Comparison of ENCODE assay signal across 27 mouse cellular contexts in genomic region chr6:122539564-122539963, GRCm38 (mm10). TPM values are rescaled to one million over a fixed set of nuclear protein-coding genes. Genes with fewer than 3 reads are reported as not detected.
A peak's percentile ranks its signal among the peaks of the same experiment; 100 is the strongest.
DNase-seq lines count a peak whose midpoint lies in the region; ATAC-seq and TF ChIP-seq lines count a peak whose summit lies in the region.
"Had no signal": no experiment of that assay in that cellular context is flagged by ENCODE, and none has a peak within 500 bp of the region (broad histone marks: within the 10 kb centered on the region; RNA-seq: fewer than 3 reads in every experiment).

No protein-coding gene starts in this region.

- peak overlapping the region; percentile 4; the same call in 1 of the 2 replicates for H3K27ac ChIP-seq in cortical plate, adult 2 months (ENCODE audit: insufficient read depth, low read length)
- H3K27ac ChIP-seq: embryonic facial prominence, embryonic 13.5 days; embryonic facial prominence, embryonic 15.5 days; forebrain, embryonic 10.5 days; forebrain, embryonic 12.5 days; forebrain, embryonic 15.5 days had no signal

- DNase-seq in frontal cortex, postnatal 10 days (ENCODE audit: low spot score in 2 of 2): no peak
- peak; percentile 15 to 19 for DNase-seq in left cerebral cortex, postnatal 14 days (ENCODE audit: low spot score in 2 of 2)
- DNase-seq in left cerebral cortex, postnatal 36 days (ENCODE audit: low spot score in 2 of 2): no peak
- DNase-seq in right cerebral cortex, adult 2 months (ENCODE audit: low spot score in 2 of 2): peak; percentile 15 to 23
- DNase-seq in right cerebral cortex, postnatal 14 days: no peak
- no peak for DNase-seq in urinary bladder, postnatal 4 days (ENCODE audit: low spot score in 2 of 2)
- DNase-seq: adrenal gland, adult 2 months; adrenal gland, postnatal 10 days; adrenal gland, postnatal 25 days; cerebellum, adult 11-12 months; cerebellum, adult 2 months; cerebellum, adult 9-10 months; cerebellum, postnatal 10 days; cerebellum, postnatal 25 days; embryo, embryonic 11 days had no signal

- no peak overlapping the region for H3K4me3 ChIP-seq in cortical plate, adult 2 months (ENCODE audit: insufficient read depth, low read length)
- H3K4me3 ChIP-seq: embryonic facial prominence, embryonic 13.5 days; embryonic facial prominence, embryonic 15.5 days; erythroblast, embryonic 14.5 days; forebrain, embryonic 10.5 days; forebrain, embryonic 12.5 days; forebrain, embryonic 15.5 days had no signal

- H3K4me1 ChIP-seq in cortical plate, adult 2 months (ENCODE audit: control insufficient read depth, insufficient read depth, low read length): no peaks in the 10 kb centered on the region
- H3K4me1 ChIP-seq: embryonic facial prominence, embryonic 13.5 days; embryonic facial prominence, embryonic 15.5 days; forebrain, embryonic 10.5 days; forebrain, embryonic 12.5 days; forebrain, embryonic 15.5 days had no signal

- peak; percentile 95 for ATAC-seq in frontal cortex, adult (ENCODE audit: low TSS enrichment)
- ATAC-seq: forebrain, embryonic 15.5 days had no signal

- intact Hi-C loops in left cerebral cortex, postnatal 14 days (cut with DNase I): no loop called here
- intact Hi-C loops in left cerebral cortex, postnatal 36 days (cut with DNase I): no loop called here

- TF ChIP-seq POLR2A in cortical plate, adult 2 months (IDR thresholded peaks at IDR 0.05; ENCODE audit: extremely low read depth, insufficient read depth, low read length): no peak

- no peak for TF ChIP-seq CTCF in cortical plate, adult 2 months (IDR thresholded peaks at IDR 0.05; ENCODE audit: extremely low read depth, insufficient read depth, low read length)

RNA-seq across cellular contexts. Expression of gene Aicda, which starts 14.0 kb away (rescaled TPM):
- total RNA-seq in left cerebral cortex, postnatal 14 days (2021): not detected
- not detected for total RNA-seq in left cerebral cortex, postnatal 36 days (2021)
- not detected in 2 replicates for polyA plus RNA-seq in cortical plate, adult 2 months (2012; rRNA removed)
- total RNA-seq: adrenal gland, adult 2 months; adrenal gland, postnatal 10 days; adrenal gland, postnatal 25 days; adrenal gland, postnatal 4 days; MEL had no signal
- polyA plus RNA-seq: adrenal gland, adult 2 months; C2C12; cerebellum, adult 2 months; embryonic facial prominence, embryonic 11.5 days; embryonic facial prominence, embryonic 15.5 days; erythroblast, embryonic 14.5 days; forebrain, embryonic 10.5 days; forebrain, embryonic 12.5 days had no signal

RNA-seq across cellular contexts. Expression of gene Mfap5, which starts 33.9 kb away (rescaled TPM):
- total RNA-seq in left cerebral cortex, postnatal 14 days (2021): 1 to 10 TPM; 2.1 TPM
- total RNA-seq in left cerebral cortex, postnatal 36 days (2021): not detected
- 0.83 and 0.92 TPM in 2 replicates for polyA plus RNA-seq in cortical plate, adult 2 months (2012; rRNA removed)
- total RNA-seq: MEL had no signal
- polyA plus RNA-seq: erythroblast, embryonic 14.5 days had no signal

RNA-seq across cellular contexts. Expression of gene Rimklb, which starts 41.0 kb away (rescaled TPM):
- total RNA-seq in left cerebral cortex, postnatal 14 days (2021): 100 to 1,000 TPM; 135 to 136 TPM
- 10 to 100 TPM; 73.0 to 92.4 TPM for total RNA-seq in left cerebral cortex, postnatal 36 days (2021)
- polyA plus RNA-seq in cortical plate, adult 2 months (2012; rRNA removed): 41.6 and 49.5 TPM in 2 replicates
- total RNA-seq: adrenal gland, adult 2 months had no signal
- polyA plus RNA-seq: C2C12; erythroblast, embryonic 14.5 days had no signal

Comparison
In these comparisons a context has a peak if more than half of its experiments do, and no peak if none do; other contexts are left out.
1. DNase-seq: peak in left cerebral cortex, postnatal 14 days (2 of 2) and right cerebral cortex, adult 2 months (2 of 2); none in frontal cortex, postnatal 10 days (0 of 2), left cerebral cortex, postnatal 36 days (0 of 2), right cerebral cortex, postnatal 14 days (single experiment) and urinary bladder, postnatal 4 days (0 of 2).